Mouse (Mus musculus) E14TG2a.4 (cell line): Measurements from ENCODE around the gene Them4.
A peak's percentile ranks its signal among the peaks of the same experiment; 100 is the strongest.
"Not testable (repeated sequence)": the region's sequence is repeated elsewhere in the genome, so short reads cannot be mapped to it uniquely, and the experiment has no call there.

Source experiments
- H3K27me3 ChIP-seq: 2 replicates; pipeline ENCODE4 v1.6.1; 2014; ENCODE audit warnings: low read length, control low read depth; ENCODE audit not compliant: insufficient read depth
- H3K36me3 ChIP-seq: 2 replicates; pipeline ENCODE4 v1.6.1; 2014; ENCODE audit warnings: low read length, control low read depth; ENCODE audit not compliant: insufficient read depth
- H3K4me1 ChIP-seq: replicated peaks from 2 replicates; pipeline ENCODE4 v1.6.1; 2014; ENCODE audit warnings: low read depth, low read length, control low read depth
- H3K4me3 ChIP-seq: replicated peaks from 2 replicates; pipeline ENCODE4 v1.5.1; 2014; ENCODE audit warnings: mild to moderate bottlenecking, low read length
- H3K9me3 ChIP-seq: 2 replicates; pipeline ENCODE4 v1.6.1; 2014; ENCODE audit warnings: low read length, control low read depth
- CTCF ChIP-seq: conservative IDR thresholded peaks from 2 replicates; pipeline ENCODE4 v1.5.1; 2014; ENCODE audit warnings: low read length
- NANOG ChIP-seq: IDR thresholded peaks from 2 replicates; pipeline ENCODE4 v1.6.1; 2014; ENCODE audit warnings: borderline replicate concordance, low read length, mixed read lengths
- POU5F1 ChIP-seq: IDR thresholded peaks from 2 replicates; pipeline ENCODE4 v1.6.1; 2014; ENCODE audit warnings: low read length, borderline replicate concordance

Them4 gene

DNA sequence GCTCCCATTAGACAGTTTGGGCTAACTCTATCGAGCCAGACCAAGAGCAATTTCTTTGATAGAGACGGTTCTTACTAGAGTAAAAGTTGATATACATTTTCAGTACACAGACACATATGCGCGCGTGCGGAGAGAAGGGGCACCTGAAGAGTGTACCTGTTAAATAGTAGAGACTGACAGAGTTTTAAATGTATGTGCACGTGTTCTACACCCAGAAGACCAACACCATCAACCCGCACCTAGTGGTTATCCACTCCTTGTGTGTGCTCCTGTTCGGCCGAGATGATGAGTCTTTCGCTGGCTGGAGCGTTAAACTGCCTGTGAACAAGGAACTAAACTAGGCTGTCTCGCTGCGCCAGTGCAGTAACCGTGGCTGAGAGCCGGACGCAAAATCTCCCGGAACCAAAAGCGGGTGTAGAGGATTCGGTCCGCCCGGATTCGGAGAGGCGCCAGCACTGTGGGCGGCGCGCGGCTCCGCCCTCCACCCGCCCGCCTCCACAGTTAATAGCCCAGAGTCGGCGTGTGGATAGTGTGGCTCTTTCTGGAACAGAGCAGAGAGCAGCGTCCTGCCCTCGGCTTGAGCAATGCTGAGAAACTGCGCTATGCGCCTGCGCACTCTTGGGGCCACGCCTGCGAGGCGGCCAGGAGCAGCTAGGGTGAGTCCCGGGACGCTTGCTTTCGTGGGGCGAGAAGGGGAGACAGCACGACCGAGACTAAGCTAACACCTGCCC is at the start of gene Them4:
TSS of gene Them4 (plus strand) at position 457 of the 731 bp plus-strand sequence.
- no peak for TF ChIP-seq POU5F1
- no peak for TF ChIP-seq CTCF
- TF ChIP-seq NANOG = no peak
- peaks cover 36% of the 10 kb centered on the region for H3K4me1 ChIP-seq

GRCm38 (mm10) chr3:94260598-94260997 is 49.3 kb upstream of the Them4 start:
- H3K36me3 ChIP-seq = no peaks in the 10 kb centered on the region
- H3K4me3 ChIP-seq = no peak overlapping the region
- TF ChIP-seq POU5F1 (no peak), CTCF (peak; percentile 36)
- H3K4me1 ChIP-seq = no peaks in the 10 kb centered on the region
- H3K27me3 ChIP-seq = no peaks in the 10 kb centered on the region
- H3K9me3 ChIP-seq = no peaks in the 10 kb centered on the region; the same call in 1 of the 2 replicates

More for the DNA sequence above, at the start of gene Them4:
- no peaks in the 10 kb centered on the region for H3K36me3 ChIP-seq
- H3K27me3 ChIP-seq = no peaks in the 10 kb centered on the region
- no peaks in the 10 kb centered on the region for H3K9me3 ChIP-seq
- H3K4me3 ChIP-seq = peak within 1 kb of the TSS; percentile 83

DNA sequence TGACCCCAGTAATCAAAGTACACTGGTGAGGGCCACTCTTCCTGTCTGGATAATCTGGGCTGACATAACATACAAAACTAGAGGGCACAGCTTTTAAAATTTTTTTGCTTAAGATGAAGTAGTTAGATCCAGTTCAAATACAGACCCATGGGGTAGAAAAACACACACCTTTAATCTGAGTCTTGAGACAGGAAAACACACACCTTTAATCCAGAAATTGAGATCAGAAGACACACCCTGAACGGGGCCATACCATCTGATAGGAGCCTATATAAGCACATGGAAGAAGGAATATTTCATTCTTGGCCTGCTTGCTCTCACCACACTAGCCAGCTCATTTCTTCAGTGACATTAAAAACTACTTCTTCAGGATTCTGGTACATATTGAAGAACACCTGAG is 46.2 kb upstream of the Them4 start, which contains the start of gene Gm4778:
TSS of gene Gm4778 (plus strand) at position 301 of the 400 bp plus-strand sequence.
- not testable (repeated sequence) for H3K27me3 ChIP-seq, H3K4me3 ChIP-seq, H3K36me3 ChIP-seq, H3K9me3 ChIP-seq, H3K4me1 ChIP-seq

- no peaks in the 10 kb centered on the region for H3K36me3 ChIP-seq
- TF ChIP-seq POU5F1 (no peak), NANOG (no peak), CTCF (no peak)
- peak overlapping the region; percentile 67 for H3K4me3 ChIP-seq
- H3K9me3 ChIP-seq = no peaks in the 10 kb centered on the region
- H3K4me1 ChIP-seq = no peaks in the 10 kb centered on the region; the same call in 1 of the 2 replicates
- no peaks in the 10 kb centered on the region; the same call in 1 of the 2 replicates for H3K27me3 ChIP-seq
These were observed 33.9 kb upstream of the Them4 start for GRCm38 (mm10) chr3:94275991-94276390.

- no peak overlapping the region for H3K4me3 ChIP-seq
- H3K36me3 ChIP-seq = no peaks in the 10 kb centered on the region
- H3K9me3 ChIP-seq = peaks cover 5% of the 10 kb centered on the region; the same call in 1 of the 2 replicates
- H3K4me1 ChIP-seq = peaks cover 26% of the 10 kb centered on the region
- peak; percentile 37 for TF ChIP-seq NANOG
- TF ChIP-seq POU5F1 = no peak
- TF ChIP-seq CTCF = no peak
- H3K27me3 ChIP-seq = no peaks in the 10 kb centered on the region
These were observed 4.4 kb upstream of the Them4 start for GRCm38 (mm10) chr3:94305457-94305856.

DNA sequence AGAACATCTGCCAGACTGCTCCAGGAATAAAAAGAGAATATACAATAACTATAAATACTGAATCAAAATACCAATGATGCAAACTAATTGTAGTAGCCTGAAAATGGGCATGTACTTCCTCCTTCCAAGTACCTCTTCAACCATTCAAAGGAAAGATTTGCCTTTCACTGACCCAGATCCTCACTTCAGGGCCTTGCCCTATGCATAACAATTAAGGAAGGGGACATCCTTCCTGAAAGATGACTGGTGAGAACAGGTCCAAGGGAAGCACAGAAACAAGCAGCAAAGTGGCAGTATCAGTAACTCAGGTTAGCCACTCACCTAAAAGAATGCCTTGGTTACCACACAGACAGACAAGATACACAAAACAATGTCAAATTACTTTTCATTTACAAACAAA is 2.9 kb upstream of the Them4 start:
- Histone ChIP-seq H3K9me3 (peaks cover 5% of the 10 kb centered on the region; the same call in 1 of the 2 replicates), H3K4me1 (peaks cover 36% of the 10 kb centered on the region), H3K4me3 (no peak overlapping the region), H3K27me3 (no peaks in the 10 kb centered on the region), H3K36me3 (no peaks in the 10 kb centered on the region)
- TF ChIP-seq POU5F1 (peak; percentile 76; the same call in 1 of the 2 replicates), NANOG (no peak)

DNA sequence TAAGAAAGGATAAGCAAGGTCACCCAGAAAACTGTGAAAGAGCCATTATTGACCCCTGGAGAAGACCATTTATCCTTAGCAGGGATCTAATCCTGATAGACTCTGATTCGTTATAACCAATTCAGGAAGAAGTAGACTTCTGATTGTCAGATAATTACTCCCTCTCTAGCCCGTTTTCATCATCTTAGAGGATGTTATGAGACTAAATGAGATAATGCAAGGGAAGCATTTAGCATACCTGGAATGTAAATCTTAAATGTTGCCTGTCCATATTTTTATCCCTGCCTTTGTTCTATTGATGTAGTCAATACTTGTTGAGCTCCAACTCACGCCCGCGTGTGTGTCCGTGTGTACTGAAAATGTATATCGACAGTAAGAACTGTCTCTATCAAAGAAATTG is 602 bp downstream of the Them4 start:
- H3K36me3 ChIP-seq = no peaks in the 10 kb centered on the region
- TF ChIP-seq CTCF (no peak), NANOG (no peak), POU5F1 (no peak)
- no peaks in the 10 kb centered on the region for H3K27me3 ChIP-seq
- peaks cover 34% of the 10 kb centered on the region for H3K4me1 ChIP-seq
- no peaks in the 10 kb centered on the region for H3K9me3 ChIP-seq
- peak overlapping the region; percentile 83 for H3K4me3 ChIP-seq

- Histone ChIP-seq H3K4me3 (peak overlapping the region; percentile 83), H3K27me3 (no peaks in the 10 kb centered on the region)
- TF ChIP-seq NANOG (no peak), POU5F1 (no peak), CTCF (no peak)
These were observed 1.0 kb downstream of the Them4 start for GRCm38 (mm10) chr3:94310911-94311310.

DNA sequence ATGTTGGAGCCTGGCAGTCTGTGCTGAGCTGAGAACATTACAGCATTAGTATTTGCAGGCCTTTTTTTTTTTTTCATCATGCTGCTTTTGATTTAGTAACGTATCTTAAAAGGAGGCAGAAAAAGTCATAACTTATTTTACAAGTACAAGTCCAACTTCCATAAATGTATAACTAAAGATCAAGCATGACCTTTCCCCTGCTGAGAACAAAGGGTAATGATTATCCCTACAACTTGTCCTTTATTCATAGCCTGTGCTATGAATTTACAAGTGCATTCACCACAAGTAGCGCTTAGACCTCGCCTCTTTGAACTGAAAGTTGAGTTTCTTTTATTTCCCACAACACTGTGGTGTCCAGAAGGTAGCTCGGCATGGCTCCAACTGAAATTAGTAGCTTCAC is 1.5 kb downstream of the Them4 start:
- Histone ChIP-seq H3K27me3 (no peaks in the 10 kb centered on the region), H3K4me3 (no peak overlapping the region), H3K9me3 (no peaks in the 10 kb centered on the region), H3K36me3 (no peaks in the 10 kb centered on the region), H3K4me1 (peaks cover 28% of the 10 kb centered on the region)
- TF ChIP-seq CTCF = no peak
- TF ChIP-seq NANOG = no peak
- no peak for TF ChIP-seq POU5F1

More at GRCm38 (mm10) chr3:94310911-94311310, 1.0 kb downstream of the Them4 start:
- H3K4me1 ChIP-seq = peaks cover 32% of the 10 kb centered on the region
- H3K9me3 ChIP-seq = no peaks in the 10 kb centered on the region
- H3K36me3 ChIP-seq = no peaks in the 10 kb centered on the region
